Mouse (Mus musculus) T-helper 17 cell (primary cell): ENCODE data around the gene Gmip.

ENCODE experiments used
- in situ Hi-C, 2 experiments: fragments of 300-600 bp; cut with MboI, MseI; formaldehyde crosslinking; loops; 1 replicate in 1 of 2; 2 replicates in 1 of 2; pipeline ENCODE4 v1.15.1; 2025; ENCODE audit warnings: high pct_unique_total_duplicates in 2 of 2

Gene Gmip

DNA sequence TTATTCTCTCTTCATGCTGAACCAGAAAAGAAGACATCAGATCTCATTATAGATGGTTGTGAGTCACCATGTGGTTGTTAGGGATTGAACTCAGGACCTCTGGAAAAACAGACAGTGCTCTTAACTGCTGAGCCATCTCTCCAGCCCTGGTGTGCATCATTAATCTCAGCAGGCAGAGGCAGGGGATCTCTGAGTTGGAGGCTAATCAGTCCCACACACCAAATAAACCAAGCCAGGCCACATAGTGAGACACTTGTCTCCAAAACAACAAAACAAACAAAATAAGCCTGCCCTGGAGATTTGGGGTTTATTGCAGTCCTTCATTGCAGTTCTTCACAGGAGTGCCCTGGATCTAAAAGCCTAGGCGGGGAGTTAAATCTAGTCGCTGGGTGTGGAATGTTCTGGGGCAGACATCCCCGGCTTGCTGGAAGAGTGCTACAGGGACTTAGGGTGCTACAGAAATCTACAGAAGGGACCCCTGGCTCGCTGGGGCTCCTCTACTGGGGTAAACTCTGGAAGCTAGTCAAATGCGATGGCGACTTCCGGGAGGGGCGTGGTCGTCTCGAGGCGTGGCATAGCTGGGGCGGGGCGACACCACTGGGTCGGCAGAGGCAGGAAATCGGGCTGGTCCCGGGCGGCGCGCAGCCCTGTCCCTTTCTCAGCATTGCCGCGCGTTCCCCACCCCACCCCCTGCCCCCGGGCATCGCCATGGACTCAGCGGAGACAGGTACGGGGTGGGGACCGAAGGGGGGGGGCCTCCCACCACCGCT lies at the start of gene Gmip:
Gene Gmip (plus strand): TSS at position 586 of the 770 bp plus-strand sequence.
- in situ Hi-C loops: no loop called here

DNA sequence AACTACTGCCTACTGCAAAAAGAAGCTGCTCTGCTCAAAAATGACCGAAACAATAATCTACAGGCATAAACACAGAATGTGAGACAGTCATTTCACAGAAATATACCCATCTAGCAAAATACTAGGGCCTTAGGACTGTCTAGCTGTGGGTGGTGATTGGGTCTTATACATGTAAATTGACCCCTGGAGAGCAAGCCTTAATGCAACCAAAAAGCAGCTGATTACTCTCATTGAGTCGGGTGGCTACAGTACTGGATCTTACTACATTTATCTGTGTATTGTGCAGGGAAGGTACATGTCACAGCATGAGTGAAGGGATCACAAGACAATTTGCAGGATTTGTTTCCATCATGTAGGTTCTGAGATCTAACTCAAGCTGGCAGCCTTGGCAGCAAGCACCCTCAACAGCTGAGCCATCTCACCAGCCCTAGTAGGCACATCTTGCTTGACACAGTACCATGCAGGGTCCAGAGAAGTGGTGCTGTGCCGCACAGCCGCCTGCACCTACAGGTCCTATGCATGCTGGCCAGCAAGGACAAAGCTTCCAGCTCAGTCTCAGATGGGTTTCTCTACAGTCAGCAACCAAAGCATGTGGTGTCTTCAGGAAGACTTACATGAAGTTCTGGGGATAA lies 46.5 kb upstream of the Gmip start:
- in situ Hi-C loops: no loop called here

DNA sequence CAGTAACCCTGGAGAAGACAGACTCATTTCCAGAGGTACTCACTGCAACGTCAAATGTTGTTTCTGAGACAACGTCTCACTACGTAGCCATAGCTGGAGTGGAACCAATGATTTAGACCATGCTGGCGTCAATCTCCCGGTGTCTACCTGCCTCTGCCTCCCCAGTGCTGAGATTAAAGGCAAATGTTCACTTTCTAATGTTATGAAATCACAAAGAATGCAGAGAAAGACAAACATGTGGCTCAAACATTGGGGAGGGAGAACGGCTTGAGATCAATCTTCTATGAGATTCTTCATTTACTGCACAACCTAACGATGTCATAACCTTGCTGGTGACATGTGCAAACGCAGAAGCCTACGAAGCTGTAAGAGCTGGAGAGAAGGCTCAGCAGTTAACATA lies 37.3 kb upstream of the Gmip start:
- in situ Hi-C loops: no loop called here

DNA sequence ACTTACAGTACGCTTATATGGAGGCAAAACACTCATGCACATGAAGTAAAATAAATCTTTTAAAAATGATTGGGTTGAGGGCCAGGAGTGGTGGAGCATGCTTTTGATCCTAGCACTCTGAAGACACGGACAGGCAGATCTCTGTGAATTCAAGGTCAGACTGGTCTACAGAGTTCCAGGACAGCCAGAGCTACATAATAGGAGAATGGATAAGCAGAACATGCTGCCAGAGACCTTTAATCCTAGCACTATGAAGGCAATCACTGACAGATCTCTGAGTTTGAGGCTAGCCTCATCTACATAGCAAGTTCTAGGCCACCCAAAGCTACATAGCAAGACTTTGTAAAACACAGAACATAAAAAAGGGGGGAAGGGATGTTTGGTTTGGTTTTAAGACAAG lies 36.4 kb upstream of the Gmip start:
- in situ Hi-C loops: no loop called here

DNA sequence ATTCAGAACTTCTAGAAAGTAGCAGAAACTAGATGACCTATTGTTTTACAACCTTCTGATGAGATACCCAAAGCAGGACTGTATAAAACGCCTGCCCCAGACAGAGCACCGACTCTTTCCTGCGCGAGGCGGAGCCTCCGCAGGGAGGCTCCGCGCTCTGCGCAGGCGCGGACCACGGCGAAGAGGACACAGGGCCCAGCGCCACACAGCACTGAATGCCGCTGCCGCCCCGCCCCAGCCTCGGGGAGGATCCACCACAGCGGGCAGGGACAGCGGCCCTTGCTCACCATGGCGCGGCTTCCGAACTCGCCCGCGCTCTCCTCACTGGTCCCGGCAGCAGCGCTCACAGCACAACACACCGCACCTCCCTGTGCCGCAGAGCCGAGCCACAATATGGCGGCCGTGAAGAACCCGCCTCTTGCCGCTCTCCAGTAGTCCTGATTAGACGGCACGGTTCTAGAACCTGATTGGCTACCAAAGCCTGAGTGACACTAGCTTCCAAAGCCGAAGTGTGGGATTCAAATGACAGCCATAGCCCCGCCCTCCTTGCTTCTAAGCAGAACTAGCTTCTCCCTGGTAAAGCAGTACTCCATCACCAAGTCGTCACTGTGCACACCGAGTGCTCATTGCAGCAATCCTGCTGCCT lies 33.9 kb upstream of the Gmip start, which contains the start of gene Gm20422:
Gene Gm20422 (minus strand): TSS at position 384 of the 646 bp plus-strand sequence.
- in situ Hi-C loops: no loop called here

DNA sequence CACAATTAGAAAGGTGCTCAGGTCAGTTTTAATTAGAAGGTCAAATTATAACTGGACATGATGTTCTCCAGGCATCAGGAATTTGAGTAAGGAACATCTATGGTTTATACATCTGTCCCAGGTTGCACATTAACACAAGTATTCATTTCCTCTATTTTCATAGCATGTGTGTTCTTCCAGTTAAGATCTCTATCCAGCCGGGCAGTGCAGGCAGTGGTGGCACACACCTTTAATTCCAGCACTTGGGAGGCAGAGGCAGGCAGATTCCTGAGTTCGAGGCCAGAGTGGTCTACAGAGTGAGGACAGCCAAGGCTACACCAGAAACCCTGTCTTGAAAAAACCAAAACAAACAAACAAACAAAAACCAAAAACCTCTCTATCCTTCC lies 33.3 kb upstream of the Gmip start:
- in situ Hi-C loops: no loop called here

DNA sequence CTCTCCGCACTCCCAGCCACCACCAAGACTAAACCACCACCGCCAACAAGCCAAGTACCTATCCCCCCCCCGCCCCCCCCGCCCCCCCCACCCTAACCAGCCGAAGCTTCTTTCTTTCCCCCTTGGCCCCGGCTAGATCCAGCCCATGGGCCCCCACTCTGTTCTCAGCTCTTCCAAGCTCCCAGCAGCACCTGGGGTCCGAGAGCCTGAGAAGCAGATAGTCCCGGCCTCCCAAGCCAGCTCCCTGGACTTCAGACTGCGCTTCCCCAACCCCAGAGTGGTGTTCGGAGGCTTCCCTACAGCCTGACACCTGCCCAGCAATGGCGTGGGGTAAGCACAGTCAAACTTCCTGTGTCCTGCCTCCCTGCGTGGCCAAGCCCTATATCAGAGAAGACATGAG lies 31.4 kb upstream of the Gmip start:
- in situ Hi-C loops: no loop called here

DNA sequence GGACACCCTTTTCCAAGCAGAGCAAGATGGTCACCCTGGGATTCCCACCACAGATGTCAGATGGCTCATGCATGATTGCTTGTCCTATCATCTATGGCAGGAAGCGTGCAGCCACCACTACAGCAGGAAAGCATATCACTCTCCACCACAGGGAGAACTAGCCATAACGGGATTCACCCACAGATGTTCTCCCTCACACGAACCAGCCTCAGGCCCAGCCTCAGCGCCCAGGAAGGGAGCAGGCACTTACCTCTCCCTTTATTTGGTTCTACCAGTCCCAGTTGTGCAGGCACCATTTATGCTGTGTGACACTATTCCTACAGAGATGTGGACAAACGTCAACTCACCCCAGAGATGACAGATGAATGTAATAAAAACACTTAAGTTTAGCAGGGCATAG lies 19.4 kb upstream of the Gmip start:
- in situ Hi-C loops: no loop called here

DNA sequence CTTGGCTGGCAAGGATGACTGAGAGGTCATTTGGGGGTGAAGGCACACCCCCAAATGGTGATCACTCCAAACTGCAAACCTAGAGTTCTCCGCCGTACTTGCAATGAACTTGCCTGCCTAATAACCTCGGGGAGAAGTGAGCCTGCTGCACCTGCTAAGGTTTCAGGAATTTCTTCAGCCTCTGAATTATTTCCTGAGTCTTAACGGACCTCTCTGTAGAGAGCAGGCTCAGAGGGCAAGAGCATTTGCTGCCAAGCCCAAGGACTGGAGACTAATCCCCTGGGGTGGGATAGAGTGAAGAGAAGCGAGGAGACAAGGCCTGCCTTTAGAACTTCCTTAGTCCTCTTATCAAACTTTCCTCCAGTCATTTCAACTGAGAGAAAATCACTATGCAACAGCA lies 18.7 kb upstream of the Gmip start:
- in situ Hi-C loops: no loop called here

DNA sequence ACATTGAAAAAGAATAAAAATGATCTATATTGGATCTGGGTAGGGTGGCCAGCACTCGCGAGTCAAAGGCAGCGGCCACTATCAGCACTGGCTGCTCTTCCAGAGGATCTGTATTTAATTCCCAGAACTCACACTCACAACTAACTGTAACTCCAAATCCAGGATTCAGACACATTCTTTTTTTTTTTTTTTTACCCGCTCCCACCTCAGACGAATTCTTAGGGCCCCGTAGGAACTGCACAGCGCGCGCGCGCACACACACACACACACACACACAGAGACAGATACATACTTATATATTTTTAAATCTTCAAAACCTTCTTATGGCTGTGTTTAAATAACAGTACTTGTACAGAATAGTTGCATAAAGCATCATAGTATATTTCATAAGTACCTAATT lies 18.1 kb upstream of the Gmip start:
- in situ Hi-C loops: no loop called here

DNA sequence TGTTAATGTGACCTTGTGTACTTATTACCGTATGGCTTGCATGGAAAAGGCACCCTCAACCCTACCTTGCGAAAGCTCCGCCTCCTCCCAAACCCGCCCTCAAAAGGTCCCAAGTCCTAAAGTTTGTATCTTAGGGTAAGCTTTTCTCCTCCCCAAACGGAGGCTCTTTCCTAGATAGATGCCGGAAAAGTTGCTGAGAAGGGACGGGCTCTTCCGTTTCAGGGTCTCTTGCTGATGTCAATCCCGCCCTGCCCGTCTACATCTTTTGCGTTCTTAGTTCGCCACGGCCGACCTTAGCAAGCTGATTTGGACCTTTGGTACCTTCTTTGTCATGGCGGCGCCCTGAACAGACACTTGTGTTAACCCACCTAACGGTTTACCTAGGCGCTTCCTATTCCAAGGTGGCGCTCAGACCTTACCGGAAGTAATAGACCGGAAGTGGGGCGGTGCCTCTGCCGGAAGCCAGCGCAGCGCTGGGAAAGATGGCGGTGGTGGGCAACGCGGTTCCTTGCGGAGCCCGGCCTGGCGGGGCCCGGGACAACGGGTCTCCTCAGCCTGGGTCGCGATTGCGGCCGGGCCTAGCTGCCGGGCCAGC lies 17.6 kb upstream of the Gmip start, which contains the start of the genes Atp13a1 and Zfp866:
Gene Atp13a1 (plus strand): TSS at position 391 of the 595 bp plus-strand sequence.
Gene Zfp866 (minus strand): TSS at position 406 of the 595 bp plus-strand sequence.
- in situ Hi-C loops: no loop called here

DNA sequence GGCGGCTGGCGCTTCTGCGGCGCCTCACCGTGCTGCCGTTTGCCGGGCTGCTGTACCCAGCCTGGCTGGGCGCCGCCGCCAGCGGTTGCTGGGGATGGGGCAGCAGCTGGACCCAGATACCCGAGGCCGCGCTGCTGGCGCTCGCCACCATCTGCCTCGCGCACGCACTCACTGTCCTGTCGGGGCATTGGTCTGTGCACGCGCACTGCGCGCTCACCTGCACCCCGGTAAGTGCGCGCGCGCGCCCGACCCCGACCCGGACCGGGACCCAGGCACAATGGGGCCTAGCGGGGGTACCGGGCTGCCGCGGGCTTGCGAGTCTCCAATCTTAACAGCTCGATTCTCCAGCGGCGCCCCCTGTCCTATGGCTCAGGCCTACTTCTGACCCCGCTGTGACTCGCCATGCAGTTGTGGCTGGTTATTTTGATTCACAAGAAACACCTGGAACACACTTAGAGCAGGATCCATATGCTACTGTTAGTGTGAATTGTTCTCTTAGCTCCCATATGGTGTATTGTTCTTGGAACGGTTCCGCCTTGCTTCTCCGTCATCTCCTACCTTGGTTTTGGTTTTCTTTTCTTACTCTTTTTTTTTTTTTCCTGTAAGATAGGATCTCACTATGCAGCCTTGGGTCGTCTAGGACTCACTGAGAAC lies 16.9 kb upstream of the Gmip start:
- in situ Hi-C loops: no loop called here

DNA sequence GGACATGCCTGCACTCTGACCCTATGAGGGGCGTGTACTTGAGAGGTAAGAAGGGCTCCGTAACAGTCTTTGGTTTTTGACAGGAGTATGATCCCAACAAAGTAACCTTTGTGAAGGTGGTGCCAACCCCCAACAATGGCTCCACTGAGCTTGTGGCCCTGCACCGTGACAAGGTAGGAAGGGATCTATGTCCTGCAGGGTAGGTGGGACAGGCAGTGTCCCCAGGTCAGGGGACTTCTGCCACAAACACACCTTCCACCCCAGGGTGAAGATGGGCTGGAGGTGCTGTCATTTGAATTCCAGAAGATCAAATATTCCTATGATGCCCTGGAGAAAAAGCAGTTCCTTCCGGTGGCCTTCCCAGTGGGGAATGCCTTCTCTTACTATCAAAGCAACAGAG lies 14.8 kb upstream of the Gmip start:
- in situ Hi-C loops: no loop called here

DNA sequence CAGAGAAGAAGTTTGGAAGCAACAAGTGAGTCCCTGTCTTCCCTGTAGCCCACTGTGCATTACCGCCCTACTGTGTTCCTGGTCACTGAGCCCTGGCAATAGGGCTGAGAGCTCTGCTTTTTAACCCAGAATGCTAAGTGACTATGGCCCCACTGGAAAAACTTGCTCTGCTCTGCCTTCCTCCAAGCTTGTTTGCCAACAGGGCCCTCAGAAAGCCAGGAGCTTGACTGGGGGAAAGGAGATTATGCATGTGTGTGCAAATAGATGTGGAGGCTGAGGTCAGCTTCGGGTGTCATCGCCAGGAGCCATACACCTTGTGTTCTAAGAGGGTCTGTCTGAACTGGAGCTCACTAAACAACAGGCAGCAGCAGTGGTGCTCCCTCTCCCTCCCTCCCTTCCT lies 14.4 kb upstream of the Gmip start:
- in situ Hi-C loops: no loop called here

DNA sequence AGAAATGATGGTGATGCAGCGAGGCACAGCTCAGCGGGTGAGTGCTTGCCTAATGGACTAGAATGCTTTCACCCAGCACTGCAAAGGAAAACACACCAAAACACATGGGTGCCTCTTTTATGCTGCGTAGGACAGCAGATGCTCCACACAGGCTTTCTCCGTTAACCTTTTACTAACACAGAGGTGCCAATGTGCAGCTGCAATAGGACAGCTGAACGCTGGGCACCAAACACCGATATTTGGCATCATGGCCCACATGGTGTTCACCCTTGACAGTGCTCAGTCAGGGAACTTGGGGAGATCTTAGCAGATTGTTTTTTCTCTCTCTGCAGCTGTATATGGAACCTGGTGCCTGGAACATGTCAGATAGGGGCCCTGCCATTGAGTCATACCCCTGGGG lies 13.6 kb upstream of the Gmip start:
- in situ Hi-C loops: no loop called here

DNA sequence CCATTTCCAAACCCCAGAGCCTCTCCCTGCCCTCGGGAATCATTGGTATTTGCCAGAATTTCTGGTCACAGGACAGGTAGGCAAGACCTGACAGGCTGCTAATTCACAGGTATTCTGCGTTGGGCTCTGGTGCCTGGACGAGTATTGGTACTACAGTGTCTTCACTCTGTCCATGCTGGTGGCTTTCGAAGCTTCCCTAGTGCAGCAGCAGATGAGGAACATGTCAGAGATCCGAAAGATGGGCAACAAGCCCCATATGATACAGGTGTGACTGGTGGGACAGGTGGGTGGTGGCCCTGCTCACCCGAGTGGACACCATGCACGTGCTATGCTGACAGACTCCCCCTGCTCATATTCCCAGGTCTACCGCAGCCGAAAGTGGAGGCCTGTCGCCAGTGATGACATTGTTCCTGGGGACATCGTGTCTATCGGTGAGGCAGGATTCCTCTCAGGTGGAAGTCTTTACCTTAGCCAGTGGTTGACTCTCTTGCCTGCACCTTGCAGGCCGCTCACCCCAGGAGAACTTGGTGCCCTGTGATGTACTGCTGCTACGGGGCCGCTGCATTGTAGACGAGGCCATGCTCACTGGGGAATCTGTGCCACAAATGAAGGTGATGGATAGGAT lies 11.6 kb upstream of the Gmip start:
- in situ Hi-C loops: no loop called here

DNA sequence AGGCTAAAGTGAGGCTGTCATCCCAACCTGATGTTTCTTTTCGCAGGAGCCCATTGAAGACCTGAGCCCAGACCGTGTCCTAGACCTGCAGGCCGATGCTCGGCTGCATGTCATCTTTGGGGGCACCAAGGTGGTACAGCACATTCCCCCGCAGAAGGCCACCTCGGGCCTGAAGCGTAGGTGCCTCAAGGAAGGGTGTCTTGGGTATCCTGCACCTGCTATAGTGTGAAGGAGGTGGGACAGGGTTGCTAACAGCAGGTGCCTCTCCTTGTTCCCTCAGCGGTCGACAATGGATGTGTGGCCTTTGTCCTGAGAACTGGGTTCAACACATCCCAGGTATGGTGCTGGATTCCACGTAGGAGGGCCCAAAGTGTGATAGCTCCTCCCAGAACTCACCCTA lies 10.8 kb upstream of the Gmip start:
- in situ Hi-C loops: no loop called here

DNA sequence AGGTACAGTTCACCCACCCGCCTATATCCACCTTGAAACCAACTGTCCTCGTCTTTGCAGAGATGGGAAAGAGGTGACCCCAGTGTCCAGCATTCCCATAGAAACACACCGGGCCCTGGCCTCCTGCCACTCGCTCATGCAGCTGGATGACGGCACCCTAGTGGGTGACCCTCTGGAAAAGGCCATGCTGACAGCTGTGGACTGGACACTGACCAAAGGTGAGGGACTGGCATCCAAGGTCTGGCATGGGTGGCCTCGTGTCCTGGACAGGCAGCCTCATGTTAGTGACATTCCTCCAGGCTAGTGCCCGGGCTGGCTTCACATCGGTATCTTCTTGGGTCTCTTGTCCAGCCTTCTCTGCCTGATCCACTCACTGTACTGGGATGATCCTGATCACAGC lies 9.2 kb upstream of the Gmip start:
- in situ Hi-C loops: no loop called here

DNA sequence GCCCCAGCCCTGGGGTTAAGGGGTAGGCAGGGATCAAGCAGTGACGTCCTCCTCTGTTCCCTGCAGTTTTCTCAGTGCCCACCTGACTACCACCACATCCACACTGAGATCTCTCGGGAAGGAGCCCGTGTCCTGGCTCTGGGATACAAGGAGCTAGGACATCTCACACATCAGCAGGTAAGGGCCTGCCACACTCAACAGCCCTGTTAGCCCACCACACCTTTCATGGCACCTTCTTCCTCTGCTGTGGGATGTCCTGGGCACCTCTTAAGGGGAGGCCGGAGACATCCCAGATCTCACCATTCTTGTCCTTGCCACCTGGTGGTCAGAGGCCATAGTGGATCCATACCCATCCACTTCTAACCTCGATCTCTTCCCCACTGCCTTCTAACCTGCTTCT lies 8.5 kb upstream of the Gmip start:
- in situ Hi-C loops: no loop called here

DNA sequence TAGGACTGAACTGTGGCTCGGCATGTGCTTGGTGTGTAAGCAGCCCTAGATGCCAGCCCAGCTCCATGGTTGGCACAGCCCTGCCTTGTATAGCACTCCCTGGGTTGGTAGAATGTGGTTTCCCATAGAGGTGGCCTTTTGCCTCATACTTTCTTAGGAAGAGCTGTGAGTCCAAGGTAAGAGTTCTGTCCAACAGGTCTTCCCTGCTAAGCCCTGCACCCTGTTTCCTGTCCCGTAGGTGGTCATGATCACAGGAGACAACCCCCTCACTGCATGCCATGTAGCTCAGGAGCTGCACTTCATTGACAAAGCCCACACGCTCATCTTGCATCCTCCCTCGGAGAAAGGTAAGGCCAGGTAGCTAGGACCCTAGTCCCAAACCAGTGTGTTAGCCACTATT lies 6.7 kb upstream of the Gmip start:
- in situ Hi-C loops: no loop called here

DNA sequence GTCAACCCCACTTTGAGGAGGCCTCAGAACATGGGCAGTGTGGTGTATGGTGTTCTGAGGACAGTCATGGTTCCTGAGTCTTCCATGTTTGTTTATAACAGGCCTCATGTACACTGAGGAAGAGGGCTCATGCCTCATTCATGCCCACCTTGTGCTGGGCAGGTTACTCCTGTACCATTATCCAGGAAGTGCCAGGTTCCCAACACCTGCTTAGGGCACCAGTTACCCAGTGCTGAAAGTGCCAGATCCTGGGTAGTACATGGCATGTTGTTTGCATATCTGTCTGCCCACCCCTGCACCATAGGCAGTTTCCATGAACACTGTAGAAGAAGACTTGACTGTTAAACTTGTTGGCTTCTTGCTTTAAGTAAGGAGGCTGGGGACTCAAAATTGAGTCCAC lies 6.3 kb upstream of the Gmip start:
- in situ Hi-C loops: no loop called here
